In the genomic region with DNA sequence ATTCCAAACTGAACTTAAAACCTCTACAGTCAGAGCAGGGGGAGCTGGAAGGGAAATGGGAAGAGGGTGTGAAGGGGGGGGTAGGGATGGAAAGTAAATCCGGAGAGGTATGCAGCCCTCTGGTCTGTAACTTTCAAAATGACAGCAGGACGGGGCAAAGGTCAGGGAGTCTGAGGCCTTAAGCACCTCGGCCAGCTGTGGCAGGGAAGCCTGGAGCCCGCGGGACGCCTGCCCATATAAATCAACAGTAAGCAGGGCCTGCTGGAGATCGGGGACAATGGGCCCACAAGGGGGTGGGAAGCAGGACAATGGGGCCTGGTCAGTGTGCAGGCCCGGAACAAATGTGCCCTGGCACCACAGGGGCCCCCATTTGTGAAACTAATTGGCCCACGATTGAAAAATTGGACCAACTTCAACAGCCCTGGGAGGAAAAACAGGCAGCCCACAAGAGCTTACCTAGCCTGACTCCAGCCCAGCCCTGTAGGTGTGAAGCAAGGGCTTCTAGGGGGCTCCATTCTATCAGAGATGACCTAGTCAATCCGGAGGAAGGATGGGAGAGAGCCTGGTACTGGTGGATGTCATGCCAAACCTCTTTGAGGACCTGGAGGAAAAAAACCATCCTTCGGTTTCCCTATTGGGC, we compare ENCODE assay signal across 9 mouse cellular contexts.
DNase-seq lines count a peak whose midpoint lies in the region; ATAC-seq and TF ChIP-seq lines count a peak whose summit lies in the region.
"Had no signal": no experiment of that assay in that cellular context is flagged by ENCODE, and none has a peak within 500 bp of the region (broad histone marks: within the 10 kb centered on the region; RNA-seq: fewer than 3 reads in every experiment).

No protein-coding gene starts in this region.

- 0 out of 2 replicates have a peak, but pooled peaks have one; percentile 3 for ATAC-seq in lung, postnatal 0 days
- ATAC-seq in kidney, embryonic 14.5 days (ENCODE audit: low FRiP score, low TSS enrichment): peak; percentile 72
- no peak; the same call in 1 of the 2 replicates for ATAC-seq in intestine, embryonic 15.5 days

- no peak for TF ChIP-seq CTCF in lung, postnatal 0 days (IDR thresholded peaks at IDR 0.05)
- TF ChIP-seq CTCF in lung, adult 2 months (IDR thresholded peaks at IDR 0.05; ENCODE audit: insufficient read depth, low read length): no peak

- DNase-seq in cerebellum, adult 11 months: peak; percentile 13
- no peak for DNase-seq in cerebellum, adult 9-10 months
- no peak for DNase-seq in lung, postnatal 0 days (ENCODE audit: low spot score)
- no peak for DNase-seq in lung, adult 2 months
- DNase-seq in mesoderm, embryonic 11.5 days (ENCODE audit: low read depth, low spot score): peak; percentile 91
- DNase-seq in MN1 (ENCODE audit: low spot score): no peak

- no peaks in the 10 kb centered on the region for H3K9me3 ChIP-seq in lung, postnatal 0 days (ENCODE audit: low read length)
- H3K9me3 ChIP-seq in kidney, embryonic 14.5 days (ENCODE audit: control insufficient read depth, low read length): no peaks in the 10 kb centered on the region
- H3K9me3 ChIP-seq in intestine, embryonic 15.5 days: no peaks in the 10 kb centered on the region
- H3K9me3 ChIP-seq: heart, embryonic 13.5 days had no signal

- H3K4me3 ChIP-seq in lung, postnatal 0 days (ENCODE audit: low read depth, low read length): no peak overlapping the region
- H3K4me3 ChIP-seq in lung, adult 2 months (replicated peaks; ENCODE audit: extremely low read depth, low read depth, low read length): no peak overlapping the region
- H3K4me3 ChIP-seq in kidney, embryonic 14.5 days (ENCODE audit: low read length): no peak overlapping the region
- no peak overlapping the region for H3K4me3 ChIP-seq in intestine, embryonic 15.5 days (replicated peaks)
- H3K4me3 ChIP-seq: heart, embryonic 13.5 days had no signal

- H3K27me3 ChIP-seq in lung, postnatal 0 days (replicated peaks; ENCODE audit: insufficient read depth, low read length): no peaks in the 10 kb centered on the region
- H3K27me3 ChIP-seq in kidney, embryonic 14.5 days (ENCODE audit: control insufficient read depth, insufficient read depth, low read length): no peaks in the 10 kb centered on the region
- H3K27me3 ChIP-seq in intestine, embryonic 15.5 days (replicated peaks): no peaks in the 10 kb centered on the region

- H3K4me1 ChIP-seq in lung, postnatal 0 days (ENCODE audit: insufficient read depth, low read depth, low read length): peaks cover 29% of the 10 kb centered on the region; the same call in 1 of the 2 replicates
- peaks cover 16% of the 10 kb centered on the region for H3K4me1 ChIP-seq in lung, adult 2 months (ENCODE audit: control insufficient read depth, insufficient read depth, low read length)
- peaks cover 29% of the 10 kb centered on the region for H3K4me1 ChIP-seq in kidney, embryonic 14.5 days (ENCODE audit: control insufficient read depth, insufficient read depth, low read length)
- H3K4me1 ChIP-seq in intestine, embryonic 15.5 days (replicated peaks): peaks cover 21% of the 10 kb centered on the region

- H3K4me2 ChIP-seq in lung, postnatal 0 days (replicated peaks; ENCODE audit: low read depth, low read length): no peak overlapping the region
- peak overlapping the region; percentile 10; the same call in 1 of the 2 replicates for H3K4me2 ChIP-seq in kidney, embryonic 14.5 days (replicated peaks; ENCODE audit: low read depth, low read length)
- H3K4me2 ChIP-seq in intestine, embryonic 15.5 days (replicated peaks): no peak overlapping the region
- H3K4me2 ChIP-seq: heart, embryonic 13.5 days had no signal

- no peak overlapping the region for H3K9ac ChIP-seq in lung, postnatal 0 days (replicated peaks; ENCODE audit: low read depth)
- H3K9ac ChIP-seq in kidney, embryonic 14.5 days (ENCODE audit: low read depth, low read length): no peak overlapping the region
- no peak overlapping the region for H3K9ac ChIP-seq in intestine, embryonic 15.5 days
- H3K9ac ChIP-seq: heart, embryonic 13.5 days had no signal

- TF ChIP-seq EP300 in lung, postnatal 0 days (IDR thresholded peaks at IDR 0.05): no peak

- TF ChIP-seq POLR2A in lung, adult 2 months (IDR thresholded peaks at IDR 0.05; ENCODE audit: borderline replicate concordance, extremely low read depth, low read depth, low read length): no peak

- H3K36me3 ChIP-seq in lung, postnatal 0 days (ENCODE audit: insufficient read depth, low read length): no peaks in the 10 kb centered on the region
- no peaks in the 10 kb centered on the region for H3K36me3 ChIP-seq in kidney, embryonic 14.5 days (ENCODE audit: control insufficient read depth, insufficient read depth, low read length)
- H3K36me3 ChIP-seq in intestine, embryonic 15.5 days: no peaks in the 10 kb centered on the region
- H3K36me3 ChIP-seq: heart, embryonic 13.5 days had no signal

- peak overlapping the region; percentile 69 for H3K27ac ChIP-seq in lung, postnatal 0 days (ENCODE audit: low read length)
- no peak overlapping the region for H3K27ac ChIP-seq in kidney, embryonic 14.5 days (ENCODE audit: low read depth, low read length)
- H3K27ac ChIP-seq in intestine, embryonic 15.5 days: no peak overlapping the region
- H3K27ac ChIP-seq: heart, embryonic 13.5 days had no signal

- 28% methylated on average over 11 of the region's 11 CpGs for WGBS in lung, postnatal 0 days
- WGBS in lung, adult 2 months: 43% methylated on average over 11 of the region's 11 CpGs
- WGBS in kidney, embryonic 14.5 days: 16% methylated on average over 11 of the region's 11 CpGs
- 27% methylated on average over 11 of the region's 11 CpGs for WGBS in intestine, embryonic 15.5 days

Comparison
In these comparisons a context has a peak if more than half of its experiments do, and no peak if none do; other contexts are left out.
1. DNase-seq: peak in cerebellum, adult 11 months (single experiment) and mesoderm, embryonic 11.5 days (single experiment); none in cerebellum, adult 9-10 months (single experiment), lung, postnatal 0 days (single experiment), lung, adult 2 months (single experiment) and MN1 (single experiment).